Mouse (Mus musculus) layer of hippocampus, adult 11-12 months (tissue): Measurements from ENCODE around the gene Spats2.
"Not testable (repeated sequence)": the region's sequence is repeated elsewhere in the genome, so short reads cannot be mapped to it uniquely, and the experiment has no call there.

Source experiments
- DNase-seq: peaks from one replicate; pipeline ENCODE4 v3.0.0; 2022; ENCODE audit warnings: low spot score

Gene Spats2

DNA sequence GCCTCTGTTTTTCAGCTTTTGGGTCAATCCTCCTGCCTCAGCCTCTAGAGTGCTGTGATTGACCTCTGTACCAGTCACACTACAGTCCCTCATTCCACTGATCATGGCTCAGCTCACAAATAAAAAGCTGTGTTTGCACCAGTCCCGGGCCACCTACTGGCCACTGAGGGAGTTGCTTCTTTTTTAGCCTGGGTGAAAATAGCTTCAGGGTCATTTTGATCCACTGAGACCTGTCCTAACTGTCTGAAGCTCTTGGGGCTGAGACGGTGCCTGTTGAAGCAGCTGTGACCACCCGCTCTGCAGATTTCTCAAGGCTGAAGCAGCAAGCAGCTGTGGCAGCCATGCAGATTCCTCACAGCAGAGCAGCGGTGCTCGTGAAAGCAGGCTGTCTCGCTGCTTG, 14.0 kb downstream of the Spats2 start:
- DNase-seq = peak; percentile 23

GRCm38 (mm10) chr15:99150516-99150915, 24.8 kb downstream of the Spats2 start:
- no peak for DNase-seq

DNA sequence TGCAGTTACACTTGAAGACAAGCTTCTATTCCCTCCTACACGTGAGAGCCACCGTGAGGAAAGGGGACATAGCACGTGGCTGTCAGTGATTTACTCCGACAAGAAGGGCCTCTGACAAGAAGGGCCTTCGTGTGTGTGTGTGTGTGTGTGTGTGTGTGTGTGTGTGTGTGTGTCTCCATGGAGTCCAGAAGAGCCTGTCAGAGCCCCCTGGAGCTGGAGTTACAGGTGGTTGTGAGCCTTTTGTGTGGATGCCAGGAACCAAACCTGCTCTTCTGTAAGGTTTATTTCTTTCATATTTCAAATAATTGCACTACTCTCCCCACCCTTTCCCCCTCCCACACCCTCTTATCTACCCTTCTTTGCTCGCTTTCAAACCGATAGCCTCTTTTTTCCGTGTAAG, 25.6 kb downstream of the Spats2 start:
- no peak for DNase-seq

DNA sequence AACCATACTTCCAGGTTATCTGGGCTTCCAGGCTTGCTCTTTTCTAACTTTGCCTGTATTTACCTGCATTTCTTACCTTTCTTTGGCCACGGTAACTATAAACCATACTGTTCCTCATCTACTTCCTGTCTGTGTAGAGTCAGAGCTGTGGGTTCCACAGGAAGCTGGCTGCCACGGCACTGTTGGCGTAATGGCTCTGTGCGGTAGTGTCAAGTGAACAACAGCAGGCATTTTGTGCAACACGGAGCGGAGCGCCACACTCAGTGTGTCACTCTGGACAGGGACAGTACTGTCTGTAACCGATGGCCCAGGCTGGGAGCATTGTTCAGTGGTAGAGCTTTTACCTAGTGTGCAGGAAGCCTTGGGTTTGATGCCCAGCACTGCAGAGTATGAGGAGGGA, 27.8 kb downstream of the Spats2 start:
- no peak for DNase-seq

DNA sequence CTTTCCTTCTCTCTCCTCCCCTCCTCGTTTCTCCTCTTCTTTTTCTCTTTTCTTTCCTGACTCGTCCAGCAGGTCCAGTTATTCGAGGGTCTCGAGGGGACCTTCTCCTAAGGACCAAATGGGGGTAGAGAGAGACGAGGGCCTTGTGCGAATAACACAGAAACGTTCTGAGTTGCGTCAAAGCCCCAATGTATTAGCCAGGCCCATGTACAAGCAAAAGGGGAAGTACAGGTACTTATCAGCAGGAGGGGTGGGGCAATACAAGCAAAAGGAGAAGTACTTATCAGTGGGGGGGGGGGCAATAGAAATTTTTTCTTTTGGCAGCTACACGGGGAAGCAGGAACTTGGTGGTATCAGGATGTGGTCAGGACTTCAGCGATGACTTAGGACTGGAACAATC, 28.8 kb downstream of the Spats2 start:
- DNase-seq = not testable (repeated sequence)

DNA sequence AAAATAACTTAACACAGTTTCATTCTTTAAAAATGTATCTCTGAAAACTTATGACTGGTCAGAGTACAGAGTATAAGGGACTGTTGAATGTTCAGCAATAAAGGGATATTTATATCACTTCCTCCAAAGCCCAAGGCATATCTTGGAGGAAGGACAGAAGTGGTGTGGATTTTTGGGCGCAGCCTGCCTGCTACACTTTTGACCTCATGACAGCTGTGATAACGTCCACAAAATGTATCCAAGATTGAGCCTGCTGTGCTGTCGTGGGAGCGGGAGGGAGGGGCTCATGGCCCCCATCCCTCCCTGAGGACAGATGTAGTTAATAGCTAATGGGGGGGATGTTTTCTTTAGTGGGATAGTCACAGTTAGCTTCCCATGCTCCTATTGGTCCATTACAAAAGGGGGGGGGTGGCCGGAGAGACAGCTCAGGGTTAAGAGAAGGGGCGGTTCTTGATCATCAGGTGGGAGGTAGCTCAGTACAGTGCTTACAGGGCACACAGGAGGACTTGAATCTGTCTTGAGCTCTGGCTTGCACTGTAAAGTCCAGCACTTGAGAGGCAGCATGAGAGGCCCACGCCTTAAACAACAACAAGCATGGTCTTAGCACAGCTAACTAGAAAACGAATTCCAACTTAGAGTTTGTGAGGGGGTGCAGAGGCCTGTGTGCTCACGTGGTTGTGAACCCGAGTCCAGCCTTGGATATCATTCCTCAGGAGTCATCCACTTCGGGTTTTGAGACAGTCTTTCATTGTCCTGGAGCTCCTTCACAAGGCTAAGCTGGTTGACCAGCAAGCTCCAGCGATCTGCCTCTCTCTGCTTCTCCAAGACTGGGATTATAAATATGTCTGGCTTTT, 38.0 kb downstream of the Spats2 start:
- DNase-seq = no peak

GRCm38 (mm10) chr15:99172131-99172530, 46.4 kb downstream of the Spats2 start:
- DNase-seq = no peak

DNA sequence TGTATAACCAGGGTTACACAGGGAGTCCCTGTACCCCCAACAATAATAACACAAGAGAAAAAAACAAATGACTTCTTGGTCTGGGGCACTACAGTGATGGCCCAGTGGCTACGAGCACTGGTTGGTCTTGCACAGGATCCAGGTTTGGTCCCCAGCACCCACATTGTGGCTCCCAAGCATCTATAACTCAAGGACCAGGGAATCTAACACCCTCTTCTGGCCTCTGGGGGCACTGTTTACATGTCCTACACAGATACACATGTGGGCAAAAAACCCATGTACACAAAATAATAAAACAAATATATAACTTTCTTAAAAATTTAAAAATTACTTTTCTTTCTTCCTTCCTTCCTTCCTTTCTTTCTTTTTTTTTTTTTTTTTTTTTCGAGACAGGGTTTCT, 53.9 kb downstream of the Spats2 start:
- no peak for DNase-seq

- no peak for DNase-seq
Measured at GRCm38 (mm10) chr15:99184217-99184914, 58.6 kb downstream of the Spats2 start.

DNA sequence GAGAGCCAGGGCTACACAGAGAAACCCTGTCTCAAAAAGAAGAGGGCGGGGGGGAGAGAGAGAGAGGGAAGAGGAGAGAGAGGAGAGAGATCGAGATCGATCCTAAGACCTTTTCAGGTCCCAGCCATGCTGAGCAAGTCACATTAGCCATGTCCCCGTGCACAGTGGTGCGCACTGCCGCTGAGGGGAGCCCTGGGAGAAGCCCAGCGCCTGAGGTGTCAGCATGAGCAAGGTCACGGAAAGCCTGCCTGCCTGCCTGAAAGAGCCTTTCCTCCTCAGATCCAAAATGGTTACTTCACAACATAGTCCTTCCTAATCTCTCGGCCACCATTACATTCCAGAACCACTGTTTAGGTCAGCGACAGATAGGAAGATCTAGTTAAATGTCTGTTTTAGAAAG, 68.6 kb downstream of the Spats2 start:
- DNase-seq = no peak

DNA sequence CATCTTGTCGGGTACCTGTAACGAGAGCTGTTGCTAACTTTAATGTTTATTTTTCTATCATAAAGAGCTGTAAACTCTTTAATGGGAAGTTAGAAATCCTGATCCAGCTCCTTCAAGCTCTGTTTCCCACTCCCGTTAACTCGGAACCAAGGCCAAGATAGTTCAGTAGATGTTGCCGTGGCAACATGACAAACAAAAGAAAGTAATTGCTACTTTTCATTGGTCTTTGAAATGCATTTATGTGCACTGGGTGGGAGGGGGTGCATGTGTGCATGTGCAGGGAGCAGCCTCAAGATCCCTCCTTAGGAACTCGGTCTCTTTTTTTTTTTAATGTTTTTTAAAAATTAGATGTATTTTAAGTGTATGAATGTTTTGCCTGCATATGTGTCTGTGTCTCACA, 69.3 kb downstream of the Spats2 start:
- no peak for DNase-seq

- DNase-seq = peak; percentile 35
Measured at GRCm38 (mm10) chr15:99198761-99199160, 73.0 kb downstream of the Spats2 start.

- DNase-seq = no peak
Measured at GRCm38 (mm10) chr15:99205959-99206358, 80.2 kb downstream of the Spats2 start.

DNA sequence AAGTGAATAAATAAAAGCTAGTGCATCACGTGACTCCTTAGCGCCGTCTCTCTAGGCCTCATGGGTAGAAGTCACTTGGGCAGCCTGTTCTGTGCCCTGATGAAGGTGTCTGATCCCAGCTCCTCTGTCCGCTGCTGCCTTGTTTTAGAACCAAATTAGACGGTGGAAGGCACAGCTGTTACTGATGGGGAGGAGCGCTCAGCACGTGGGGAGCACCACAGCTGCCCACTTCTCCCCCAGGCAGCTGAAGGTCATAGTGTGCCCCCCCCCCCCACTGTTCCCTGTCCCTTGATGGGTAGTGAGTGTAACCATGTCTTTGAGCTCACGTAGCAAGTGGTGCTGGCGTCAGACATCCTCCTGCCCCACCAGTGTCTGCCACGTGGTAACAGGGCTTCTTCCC, 87.5 kb downstream of the Spats2 start:
- DNase-seq = no peak

DNA sequence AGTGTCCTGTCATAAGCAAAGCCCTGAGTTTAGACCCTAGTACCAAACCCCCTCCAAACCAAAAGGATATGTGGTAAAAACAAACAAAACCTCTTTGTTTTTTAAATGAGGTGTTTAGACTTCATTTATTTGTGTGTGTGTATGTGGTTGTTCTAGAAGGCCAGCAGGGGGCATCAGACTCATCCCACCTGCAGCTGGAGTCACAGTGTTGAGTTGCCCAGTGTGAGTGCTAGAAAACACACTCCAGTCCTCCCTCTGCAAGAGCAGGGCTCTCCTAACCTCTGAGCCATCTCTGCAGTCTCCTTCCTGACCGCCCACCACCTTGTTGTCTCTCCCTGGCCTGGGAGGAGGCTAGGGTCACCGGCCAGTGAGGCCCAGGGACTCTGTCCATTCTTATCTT, 89.2 kb downstream of the Spats2 start:
- DNase-seq = no peak

DNA sequence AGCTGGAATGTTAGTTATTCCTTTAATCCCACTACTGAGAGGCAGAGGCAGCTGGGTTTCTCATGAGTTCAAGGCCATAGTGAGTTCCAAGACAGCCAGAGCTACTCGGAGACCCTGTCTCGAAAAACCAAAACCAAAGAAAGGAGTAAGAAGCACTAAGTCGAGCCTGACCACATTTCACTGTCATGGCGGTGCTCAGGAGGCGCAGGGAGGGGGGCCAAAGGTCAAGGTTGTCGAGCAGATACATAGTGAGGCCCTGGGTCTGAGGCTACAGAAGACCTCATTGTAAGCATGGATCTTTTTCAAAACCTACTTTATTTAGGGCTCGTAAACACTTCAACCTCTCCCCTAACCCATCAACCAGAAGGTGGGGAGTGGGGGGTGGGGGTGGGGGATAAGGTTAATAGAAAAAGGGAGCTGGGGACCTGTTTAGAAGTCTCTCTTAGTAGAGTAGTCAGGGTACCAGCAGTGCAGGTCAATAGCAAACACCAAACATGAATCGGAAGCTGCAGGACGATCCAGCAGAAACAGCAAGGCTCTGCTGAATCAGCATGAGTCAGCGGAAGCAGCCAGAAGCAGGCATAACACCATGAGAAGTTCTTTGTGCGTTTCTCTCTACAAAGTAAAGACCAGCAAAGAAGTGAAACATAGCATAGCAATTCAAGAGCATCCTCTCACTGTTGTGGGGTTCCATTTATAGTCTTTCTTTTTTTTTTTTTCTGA, 90.2 kb downstream of the Spats2 start:
- no peak for DNase-seq

GRCm38 (mm10) chr15:99217630-99218029, 91.9 kb downstream of the Spats2 start:
- no peak for DNase-seq

GRCm38 (mm10) chr15:99221315-99221952, 95.7 kb downstream of the Spats2 start:
- no peak for DNase-seq

DNA sequence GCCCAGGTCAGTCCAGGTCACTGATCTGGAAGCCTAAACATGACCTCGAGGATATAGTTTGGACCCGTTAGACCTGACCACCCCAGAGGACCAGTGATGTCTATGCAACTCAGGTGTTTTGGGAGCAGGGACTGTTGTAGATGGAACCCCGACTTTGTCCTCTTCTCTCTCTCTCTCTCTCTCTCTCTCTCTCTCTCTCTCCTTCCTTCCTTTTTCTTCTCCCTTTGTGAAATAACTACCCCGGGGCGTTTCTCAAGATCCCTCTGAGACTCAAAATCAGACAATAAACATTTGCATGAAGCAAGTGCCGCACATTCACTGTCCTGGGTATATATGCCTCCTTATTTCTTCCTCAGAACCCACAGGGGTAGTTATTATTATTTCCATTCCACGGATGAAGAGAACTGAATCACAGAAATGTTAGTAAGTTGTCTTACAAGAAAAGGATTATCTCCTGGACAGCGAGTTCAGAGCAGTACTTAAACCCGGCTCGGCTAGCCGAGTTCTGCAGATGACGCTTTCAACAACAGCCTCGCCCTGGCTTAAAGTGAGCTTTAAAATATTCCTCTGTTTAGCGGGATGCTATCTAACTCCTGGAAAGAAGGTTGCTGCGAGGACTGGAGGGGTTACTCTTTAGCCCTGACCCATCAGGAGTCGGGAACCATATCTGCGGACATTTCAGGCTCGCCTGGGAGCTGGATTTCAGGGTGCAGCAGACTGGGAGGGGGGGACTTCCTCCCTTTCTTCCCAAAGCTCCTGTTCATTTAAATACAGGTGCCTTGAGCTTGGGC, 97.3 kb downstream of the Spats2 start:
- DNase-seq = no peak

- DNase-seq = peak; percentile 58
Measured at GRCm38 (mm10) chr15:99223585-99224207, 98.0 kb downstream of the Spats2 start.
